Mouse (Mus musculus) kidney, embryonic 15.5 days (tissue): ENCODE results near the gene Onecut3. TPM values are rescaled to one million over a fixed set of nuclear protein-coding genes. Genes with fewer than 3 reads are reported as not detected.
A peak's percentile ranks its signal among the peaks of the same experiment; 100 is the strongest.

Experiments used
- ATAC-seq: fragments of 200-750 bp; cut with Nextera tagmentation; replicated peaks from 2 replicates; pipeline ENCODE4 v1.8.0; 2017; ENCODE audit warnings: moderate TSS enrichment; ENCODE audit not compliant: low FRiP score
- H3K27ac ChIP-seq: fragments of 300-500 bp; sonication (generic); 2 replicates; pipeline ENCODE4 v1.5.1; 2015; ENCODE audit warnings: mild to moderate bottlenecking, inconsistent platforms
- H3K27me3 ChIP-seq: fragments of 300-500 bp; sonication (generic); 2 replicates; pipeline ENCODE4 v1.6.1; 2015; ENCODE audit warnings: inconsistent platforms
- H3K36me3 ChIP-seq: fragments of 300-500 bp; sonication (generic); 2 replicates; pipeline ENCODE4 v1.6.1; 2015; ENCODE audit warnings: inconsistent platforms
- H3K4me1 ChIP-seq: fragments of 300-500 bp; sonication (generic); 2 replicates; pipeline ENCODE4 v1.6.1; 2015; ENCODE audit warnings: inconsistent platforms
- H3K4me2 ChIP-seq: fragments of 300-500 bp; sonication (generic); 2 replicates; pipeline ENCODE4 v1.6.1; 2015; ENCODE audit warnings: moderate library complexity, mild to moderate bottlenecking, inconsistent platforms
- H3K4me3 ChIP-seq: fragments of 300-500 bp; sonication (generic); replicated peaks from 2 replicates; pipeline ENCODE4 v1.5.1; 2015; ENCODE audit warnings: mild to moderate bottlenecking, inconsistent platforms
- H3K9ac ChIP-seq: fragments of 300-500 bp; sonication (generic); 2 replicates; pipeline ENCODE4 v1.6.1; 2015; ENCODE audit warnings: mild to moderate bottlenecking, inconsistent platforms
- H3K9me3 ChIP-seq: fragments of 300-500 bp; sonication (generic); replicated peaks from 2 replicates; pipeline ENCODE4 v1.6.1; 2016; ENCODE audit warnings: inconsistent platforms
- WGBS: fragments of 180-500 bp; shearing (Covaris S2); methylation state at CpG from one replicate; pipeline ENCODE4 v1.1.7; 2015; ENCODE audit warnings: mixed read lengths; 5-methylcytosine and 5-hydroxymethylcytosine counted together
- polyA plus RNA-seq: library from polyadenylated mRNA; unstranded; fragments of >200 nt; fragmentation: Nextera tagmentation; extraction: Ambion mirVana; gene quantifications from 2 replicates; pipeline ENCODE4 v1.2.1, GENCODE M21; 2015

The Onecut3 gene
- polyA plus RNA-seq, 1 experiment from 2014 or later, result not detected

GRCm38 (mm10) chr10:80559431-80559830 lies 64.8 kb downstream of the Onecut3 start:
- no peak overlapping the region for H3K4me2 ChIP-seq
- no peaks in the 10 kb centered on the region for H3K27me3 ChIP-seq
- H3K9me3 ChIP-seq, result no peaks in the 10 kb centered on the region
- 90% methylated on average over 7 of the region's 7 CpGs for WGBS
- H3K9ac ChIP-seq, result no peak overlapping the region
- peaks cover 48% of the 10 kb centered on the region for H3K4me1 ChIP-seq
- no peaks in the 10 kb centered on the region for H3K36me3 ChIP-seq
- no peak for ATAC-seq
- no peak overlapping the region for H3K4me3 ChIP-seq
- no peak overlapping the region for H3K27ac ChIP-seq

DNA sequence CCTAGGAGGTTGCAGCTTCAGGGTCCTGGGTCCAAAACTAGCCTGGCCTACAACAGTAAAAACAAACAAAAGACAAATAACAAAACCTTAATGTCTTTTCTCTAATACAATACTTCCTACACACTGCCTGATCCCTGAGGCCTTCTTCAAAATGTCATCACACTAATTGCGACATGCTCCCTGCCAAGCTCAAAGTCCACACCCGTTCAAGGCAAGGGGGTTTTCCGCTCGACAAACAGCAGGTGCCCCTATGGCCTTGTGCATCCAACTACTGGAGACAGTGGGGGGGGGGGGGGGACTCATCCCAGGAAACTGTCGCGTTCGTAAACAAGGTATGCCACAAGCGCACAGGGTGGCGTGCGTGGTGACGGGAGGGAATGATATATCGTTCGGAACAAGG lies 66.0 kb downstream of the Onecut3 start:
- Histone ChIP-seq H3K27me3 (no peaks in the 10 kb centered on the region), H3K36me3 (peaks cover 4% of the 10 kb centered on the region; the same call in 1 of the 2 replicates), H3K27ac (peak overlapping the region; percentile 93; the same call in 1 of the 2 replicates), H3K9me3 (no peaks in the 10 kb centered on the region), H3K4me2 (peak overlapping the region; percentile 86), H3K4me3 (peak overlapping the region; percentile 88), H3K4me1 (peaks cover 46% of the 10 kb centered on the region), H3K9ac (peak overlapping the region; percentile 95)
- under 1% methylated on average over 13 of the region's 13 CpGs for WGBS
- ATAC-seq, result no peak

DNA sequence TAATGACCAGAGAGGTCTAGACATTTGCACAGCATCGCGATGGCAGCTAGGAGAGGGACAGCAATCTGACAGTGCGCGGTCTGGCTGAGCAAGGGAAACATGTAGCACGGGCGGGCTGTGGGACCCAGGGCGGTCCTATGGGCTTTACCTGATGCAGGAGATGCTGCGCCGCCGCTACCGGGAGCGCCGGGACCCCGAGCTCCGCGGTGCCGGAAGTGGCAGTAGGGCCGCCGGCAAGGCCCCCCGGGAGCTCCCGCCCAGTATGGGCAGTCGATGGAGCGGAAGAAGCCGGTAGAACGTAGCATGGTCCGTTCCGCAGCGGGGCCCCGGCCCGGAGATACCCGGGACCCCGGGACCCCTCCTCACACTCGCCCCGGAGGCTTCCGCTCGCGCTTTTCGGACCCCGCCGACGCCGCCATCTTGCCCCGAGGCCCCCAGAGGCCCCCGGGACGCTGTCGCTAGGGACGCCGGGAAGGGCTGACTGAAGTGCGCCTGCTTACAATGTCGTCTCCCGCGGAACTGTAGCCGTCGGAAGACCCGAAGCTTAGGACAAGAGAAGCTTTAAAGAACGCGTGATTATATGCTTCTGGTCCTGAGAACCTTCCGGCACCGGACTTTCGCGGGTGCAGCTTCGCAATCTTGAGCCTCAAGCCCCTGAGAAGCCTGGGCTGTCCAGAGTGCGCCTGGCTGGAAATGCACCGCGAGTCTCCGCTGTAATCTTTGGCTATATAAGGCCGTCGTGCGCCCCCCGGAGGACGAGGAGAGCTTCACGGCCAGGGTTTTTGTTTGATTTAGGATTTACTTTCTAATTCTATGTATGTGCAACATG lies 66.7 kb downstream of the Onecut3 start, which contains the start of gene Rexo1:
Rexo1 (minus strand) TSS at position 445 of the 829 bp plus-strand sequence.
- no peaks in the 10 kb centered on the region for H3K27me3 ChIP-seq
- H3K4me1 ChIP-seq, result peaks cover 48% of the 10 kb centered on the region
- H3K4me3 ChIP-seq, result peak within 1 kb of the TSS; percentile 88
- peak within 1 kb of the TSS; percentile 95 for H3K9ac ChIP-seq
- H3K27ac ChIP-seq, result peak within 1 kb of the TSS; percentile 93
- WGBS, result under 1% methylated on average over 72 of the region's 72 CpGs
- H3K9me3 ChIP-seq, result no peaks in the 10 kb centered on the region
- peaks cover 8% of the 10 kb centered on the region; the same call in 1 of the 2 replicates for H3K36me3 ChIP-seq
- H3K4me2 ChIP-seq, result peak within 1 kb of the TSS; percentile 86
- ATAC-seq, result peak; percentile 83

- H3K27ac ChIP-seq, result no peak overlapping the region
- peaks cover 49% of the 10 kb centered on the region for H3K4me1 ChIP-seq
- no peaks in the 10 kb centered on the region for H3K27me3 ChIP-seq
- H3K4me3 ChIP-seq, result no peak overlapping the region
- H3K9me3 ChIP-seq, result no peaks in the 10 kb centered on the region
- WGBS, result 27% methylated on average over 17 of the region's 17 CpGs
- no peak for ATAC-seq
- no peak overlapping the region for H3K4me2 ChIP-seq
- peaks cover 26% of the 10 kb centered on the region for H3K36me3 ChIP-seq
- H3K9ac ChIP-seq, result no peak overlapping the region
Measured at GRCm38 (mm10) chr10:80566375-80567092, 71.9 kb downstream of the Onecut3 start.

Other genes starting within 250 kb of the Onecut3 start
- gene Ndufs7, start 245.7 kb upstream of the Onecut3 start, polyA plus RNA-seq, result 376 and 387 TPM in 2 replicates
- 34.2 and 37.0 TPM in 2 replicates for gene Gamt, start 233.8 kb upstream of the Onecut3 start, polyA plus RNA-seq
- gene Dazap1, start 233.3 kb upstream of the Onecut3 start, polyA plus RNA-seq, result 56.3 and 58.5 TPM in 2 replicates
- gene Rps15, start 202.4 kb upstream of the Onecut3 start, polyA plus RNA-seq, result 1,002 and 1,019 TPM in 2 replicates
- gene Apc2, start 198.9 kb upstream of the Onecut3 start, polyA plus RNA-seq, result 1.6 and 2.4 TPM in 2 replicates
- gene 2310011J03Rik, start 174.3 kb upstream of the Onecut3 start, polyA plus RNA-seq, result 49.5 and 52.7 TPM in 2 replicates
- 5.8 and 9.1 TPM in 2 replicates for gene Pcsk4, start 165.3 kb upstream of the Onecut3 start, polyA plus RNA-seq
- gene Reep6, start 164.9 kb upstream of the Onecut3 start, polyA plus RNA-seq, result 8.4 and 10.5 TPM in 2 replicates
- 3.6 and 5.2 TPM in 2 replicates for gene Adamtsl5, start 146.4 kb upstream of the Onecut3 start, polyA plus RNA-seq
- gene Plk5, start 138.4 kb upstream of the Onecut3 start, polyA plus RNA-seq, result 0.67 and 0.70 TPM in 2 replicates
- 7.1 and 8.4 TPM in 2 replicates for gene Mex3d, start 107.2 kb upstream of the Onecut3 start, polyA plus RNA-seq
- gene Mbd3, start 95.3 kb upstream of the Onecut3 start, polyA plus RNA-seq, result 260 and 283 TPM in 2 replicates
- 790 and 798 TPM in 2 replicates for gene Uqcr11, start 88.0 kb upstream of the Onecut3 start, polyA plus RNA-seq
- 130 and 138 TPM in 2 replicates for gene Tcf3, start 61.2 kb upstream of the Onecut3 start, polyA plus RNA-seq
- gene Atp8b3, start 44.3 kb downstream of the Onecut3 start, polyA plus RNA-seq, result 0.23 TPM in 2 replicates
- 23.9 and 29.5 TPM in 2 replicates for gene Rexo1, start 66.7 kb downstream of the Onecut3 start, polyA plus RNA-seq
- 9.9 and 11.2 TPM in 2 replicates for gene Klf16, start 82.5 kb downstream of the Onecut3 start, polyA plus RNA-seq
- gene Abhd17a, start 95.5 kb downstream of the Onecut3 start, polyA plus RNA-seq, result 93.5 and 95.4 TPM in 2 replicates
- 93.5 and 107 TPM in 2 replicates for gene Scamp4, start 108.0 kb downstream of the Onecut3 start, polyA plus RNA-seq
- 7.0 and 8.6 TPM in 2 replicates for gene Adat3, start 108.0 kb downstream of the Onecut3 start, polyA plus RNA-seq
- gene Gm49322, start 111.2 kb downstream of the Onecut3 start, polyA plus RNA-seq, result 4.5 and 5.3 TPM in 2 replicates
- 156 and 183 TPM in 2 replicates for gene Csnk1g2, start 128.0 kb downstream of the Onecut3 start, polyA plus RNA-seq
- gene Btbd2, start 162.2 kb downstream of the Onecut3 start, polyA plus RNA-seq, result 78.6 and 83.2 TPM in 2 replicates
- 95.3 and 103 TPM in 2 replicates for gene Mknk2, start 183.3 kb downstream of the Onecut3 start, polyA plus RNA-seq
- 37.7 and 41.5 TPM in 2 replicates for gene Mob3a, start 207.1 kb downstream of the Onecut3 start, polyA plus RNA-seq
- gene Izumo4, start 207.3 kb downstream of the Onecut3 start, polyA plus RNA-seq, result 22.8 and 26.2 TPM in 2 replicates
- 68.1 and 70.9 TPM in 2 replicates for gene Ap3d1, start 247.4 kb downstream of the Onecut3 start, polyA plus RNA-seq